24 mouse cellular contexts compared by ENCODE assay signal in genomic region chr17:34037241-34037640, GRCm38 (mm10). TPM values are rescaled to one million over a fixed set of nuclear protein-coding genes. Genes with fewer than 3 reads are reported as not detected.
DNase-seq lines count a peak whose midpoint lies in the region; ATAC-seq and TF ChIP-seq lines count a peak whose summit lies in the region.
"Had no signal": no experiment of that assay in that cellular context is flagged by ENCODE, and none has a peak within 500 bp of the region (broad histone marks: within the 10 kb centered on the region; RNA-seq: fewer than 3 reads in every experiment).

No protein-coding gene starts in this region.

- peaks cover 55% of the 10 kb centered on the region for H3K36me3 ChIP-seq in embryonic facial prominence, embryonic 10.5 days (replicated peaks)
- H3K36me3 ChIP-seq in liver, postnatal 0 days (replicated peaks; ENCODE audit: insufficient read depth, low read length) = peaks cover 34% of the 10 kb centered on the region

- TF ChIP-seq CTCF in liver, postnatal 0 days (IDR thresholded peaks at IDR 0.05; ENCODE audit: low read depth) = no peak

- no peak for ATAC-seq in liver, postnatal 0 days
- ATAC-seq: activated CD4-positive, CD25-positive, alpha-beta regulatory T cell, adult 4 months; forebrain, embryonic 14.5 days; intestine, postnatal 0 days; liver, embryonic 12.5 days; midbrain, embryonic 13.5 days had no signal

- H3K4me2 ChIP-seq in liver, postnatal 0 days (ENCODE audit: low read depth, low read length) = no peak overlapping the region
- H3K4me2 ChIP-seq: heart, embryonic 12.5 days; hindbrain, embryonic 14.5 days; liver, embryonic 12.5 days; midbrain, embryonic 13.5 days had no signal

- peak overlapping the region; percentile 4; the same call in 1 of the 2 replicates for H3K4me3 ChIP-seq in embryonic facial prominence, embryonic 10.5 days
- no peak overlapping the region for H3K4me3 ChIP-seq in liver, postnatal 0 days (ENCODE audit: low read depth, low read length)
- H3K4me3 ChIP-seq: erythroblast, embryonic 14.5 days; heart, adult 2 months; heart, embryonic 12.5 days; liver, embryonic 12.5 days; midbrain, embryonic 13.5 days; neural tube, embryonic 13.5 days had no signal

- H3K4me1 ChIP-seq in embryonic facial prominence, embryonic 10.5 days = peaks cover 64% of the 10 kb centered on the region
- H3K4me1 ChIP-seq in liver, postnatal 0 days (ENCODE audit: insufficient read depth) = peaks cover 18% of the 10 kb centered on the region

- peaks cover 45% of the 10 kb centered on the region for H3K27me3 ChIP-seq in embryonic facial prominence, embryonic 10.5 days (replicated peaks; ENCODE audit: low read depth, poor library complexity, severe bottlenecking)
- peaks cover 12% of the 10 kb centered on the region; the same call in 1 of the 2 replicates for H3K27me3 ChIP-seq in liver, postnatal 0 days (ENCODE audit: insufficient read depth, low read length)
- H3K27me3 ChIP-seq: CH12.LX; midbrain, embryonic 13.5 days; neural tube, embryonic 13.5 days had no signal

- H3K9me3 ChIP-seq in embryonic facial prominence, embryonic 10.5 days = no peaks in the 10 kb centered on the region
- no peaks in the 10 kb centered on the region for H3K9me3 ChIP-seq in liver, postnatal 0 days (ENCODE audit: low read length)
- H3K9me3 ChIP-seq: heart, embryonic 12.5 days; liver, embryonic 12.5 days; midbrain, embryonic 13.5 days; neural tube, embryonic 13.5 days had no signal

- WGBS in embryonic facial prominence, embryonic 10.5 days = 92% methylated on average over 7 of the region's 7 CpGs
- 92% methylated on average over 7 of the region's 7 CpGs for WGBS in liver, postnatal 0 days (ENCODE audit: insufficient replicate concordance)

- H3K27ac ChIP-seq in embryonic facial prominence, embryonic 10.5 days (replicated peaks) = no peak overlapping the region
- H3K27ac ChIP-seq in liver, postnatal 0 days (ENCODE audit: low read depth) = no peak overlapping the region
- H3K27ac ChIP-seq: heart, adult 2 months; liver, embryonic 12.5 days; macrophage; midbrain, embryonic 13.5 days; neural tube, embryonic 13.5 days had no signal

- no peak for TF ChIP-seq EP300 in liver, postnatal 0 days (IDR thresholded peaks at IDR 0.05; ENCODE audit: low read depth)

- H3K9ac ChIP-seq in liver, postnatal 0 days (replicated peaks) = no peak overlapping the region
- H3K9ac ChIP-seq: heart, embryonic 12.5 days; hindbrain, embryonic 14.5 days; liver, embryonic 12.5 days had no signal

- peak; percentile 15 for DNase-seq in cerebellum, adult 9-10 months
- no peak for DNase-seq in cerebellum, postnatal 36 days
- peak; percentile 93 for DNase-seq in heart, adult 11 months
- DNase-seq in heart, postnatal 4 days = no peak
- DNase-seq in 3134 (ENCODE audit: extremely low read depth, insufficient read length, low spot score) = peak; percentile 3
- DNase-seq in embryonic facial prominence, embryonic 10.5 days (ENCODE audit: low spot score) = no peak
- no peak for DNase-seq in liver, postnatal 0 days
- DNase-seq: adrenal gland, postnatal 25 days; embryo, embryonic 11 days; gastrocnemius, postnatal 25 days; lung, adult 2 months; thymus, adult 2 months had no signal

RNA-seq across cellular contexts. Expression of gene Col11a2, which starts 2.0 kb away (rescaled TPM):
- 1 to 10 TPM; 1.4 to 2.2 TPM for total RNA-seq in heart, postnatal 4 days (2021)
- polyA plus RNA-seq in embryonic facial prominence, embryonic 10.5 days (2016; fragmentation: Nextera tagmentation; extraction: Ambion mirVana) = 1.0 and 1.2 TPM in 2 replicates
- polyA plus RNA-seq in liver, postnatal 0 days (2015; fragmentation: Nextera tagmentation; extraction: Ambion mirVana) = 0.21 and 0.47 TPM in 2 replicates

RNA-seq across cellular contexts. Expression of gene Rxrb, which starts 5.6 kb away (rescaled TPM):
- 10 to 100 TPM; 35.5 to 39.5 TPM for total RNA-seq in heart, postnatal 4 days (2021)
- polyA plus RNA-seq in embryonic facial prominence, embryonic 10.5 days (2016; fragmentation: Nextera tagmentation; extraction: Ambion mirVana) = 44.7 and 47.9 TPM in 2 replicates
- polyA plus RNA-seq in liver, postnatal 0 days (2015; fragmentation: Nextera tagmentation; extraction: Ambion mirVana) = 16.2 and 16.4 TPM in 2 replicates

RNA-seq across cellular contexts. Expression of gene Slc39a7, which starts 5.8 kb away (rescaled TPM):
- total RNA-seq in heart, postnatal 4 days (2021) = 10 to 100 TPM; 83.8 to 86.5 TPM
- polyA plus RNA-seq in embryonic facial prominence, embryonic 10.5 days (2016; fragmentation: Nextera tagmentation; extraction: Ambion mirVana) = 167 and 177 TPM in 2 replicates
- 41.3 and 43.4 TPM in 2 replicates for polyA plus RNA-seq in liver, postnatal 0 days (2015; fragmentation: Nextera tagmentation; extraction: Ambion mirVana)

RNA-seq across cellular contexts. Expression of gene H2-Ke6, which starts 9.4 kb away (rescaled TPM):
- total RNA-seq in heart, postnatal 4 days (2021) = 10 to 100 TPM; 63.6 to 69.6 TPM
- 41.4 and 44.8 TPM in 2 replicates for polyA plus RNA-seq in embryonic facial prominence, embryonic 10.5 days (2016; fragmentation: Nextera tagmentation; extraction: Ambion mirVana)
- 49.1 and 51.6 TPM in 2 replicates for polyA plus RNA-seq in liver, postnatal 0 days (2015; fragmentation: Nextera tagmentation; extraction: Ambion mirVana)

RNA-seq across cellular contexts. Expression of gene Ring1, which starts 12.8 kb away (rescaled TPM):
- total RNA-seq in heart, postnatal 4 days (2021) = 10 to 100 TPM; 18.7 to 19.8 TPM
- polyA plus RNA-seq in embryonic facial prominence, embryonic 10.5 days (2016; fragmentation: Nextera tagmentation; extraction: Ambion mirVana) = 11.0 and 11.6 TPM in 2 replicates
- polyA plus RNA-seq in liver, postnatal 0 days (2015; fragmentation: Nextera tagmentation; extraction: Ambion mirVana) = 6.0 and 7.1 TPM in 2 replicates

Comparison
In these comparisons a context has a peak if more than half of its experiments do, and no peak if none do; other contexts are left out.
1. DNase-seq: peak in cerebellum, adult 9-10 months (single experiment), heart, adult 11 months (single experiment) and 3134 (single experiment); none in cerebellum, postnatal 36 days (0 of 2), heart, postnatal 4 days (single experiment), embryonic facial prominence, embryonic 10.5 days (single experiment) and liver, postnatal 0 days (single experiment).